Mouse (Mus musculus) heart, postnatal 36 days (tissue): ENCODE data around the gene Adamtsl4. TPM values are rescaled to one million over a fixed set of nuclear protein-coding genes. Genes with fewer than 3 reads are reported as not detected.

Experiments used
- DNase-seq, 2 experiments: peaks; one replicate each; pipeline ENCODE4 v3.0.0; 2021 to 2022
- intact Hi-C: fragments of 180-260 bp; cut with DNase I; formaldehyde crosslinking; loops from one replicate; pipeline ENCODE4 v1.15.1; 2025
- total RNA-seq, 2 experiments: library from RNA; stranded (reverse); gene quantifications; 2 replicates each; pipeline ENCODE4 v1.2.3; 2021

Adamtsl4 gene
- 10 to 100 TPM; 62.2 to 67.6 TPM for total RNA-seq

- intact Hi-C loops = no loop called here
- peak; percentile 87 to 88 for DNase-seq
These were observed at the start of gene Adamtsl4 for GRCm38 (mm10) chr3:95687524-95688421. Adamtsl4 (minus strand) TSS chr3:95687917.

- intact Hi-C loops = no loop called here
- no peak for DNase-seq
These were observed 47.5 kb upstream of the Adamtsl4 start for GRCm38 (mm10) chr3:95735071-95735670.

GRCm38 (mm10) chr3:95734092-95734702, 46.5 kb upstream of the Adamtsl4 start:
- intact Hi-C loops = no loop called here
- peak; percentile 44 to 45 for DNase-seq

- intact Hi-C loops = no loop called here
These were observed 45.2 kb upstream of the Adamtsl4 start for GRCm38 (mm10) chr3:95732744-95733521.

GRCm38 (mm10) chr3:95732297-95732696, 44.6 kb upstream of the Adamtsl4 start:
- no peak for DNase-seq
- intact Hi-C loops = no loop called here

More at GRCm38 (mm10) chr3:95732744-95733521, 45.2 kb upstream of the Adamtsl4 start:
- peak; percentile 47 to 62 for DNase-seq

- DNase-seq = no peak
- intact Hi-C loops = no loop called here
These were observed 44.1 kb upstream of the Adamtsl4 start for GRCm38 (mm10) chr3:95731802-95732201.

- intact Hi-C loops = no loop called here
- no peak for DNase-seq
These were observed 42.7 kb upstream of the Adamtsl4 start for GRCm38 (mm10) chr3:95730431-95730830.

GRCm38 (mm10) chr3:95728906-95729305, 41.2 kb upstream of the Adamtsl4 start:
- no peak for DNase-seq
- intact Hi-C loops = no loop called here

GRCm38 (mm10) chr3:95726696-95727358, 39.1 kb upstream of the Adamtsl4 start:
- intact Hi-C loops = no loop called here
- DNase-seq = no peak

GRCm38 (mm10) chr3:95725863-95726262, 38.1 kb upstream of the Adamtsl4 start:
- no peak for DNase-seq
- intact Hi-C loops = no loop called here

GRCm38 (mm10) chr3:95722386-95722785, 34.7 kb upstream of the Adamtsl4 start:
- no peak for DNase-seq
- intact Hi-C loops = no loop called here

- no peak for DNase-seq
- intact Hi-C loops = no loop called here
These were observed 30.4 kb upstream of the Adamtsl4 start for GRCm38 (mm10) chr3:95718153-95718552.

- intact Hi-C loops = no loop called here
- DNase-seq = no peak
These were observed 28.4 kb upstream of the Adamtsl4 start for GRCm38 (mm10) chr3:95716075-95716474.

GRCm38 (mm10) chr3:95709967-95710366, 22.2 kb upstream of the Adamtsl4 start:
- DNase-seq = no peak
- intact Hi-C loops = no loop called here

- intact Hi-C loops = no loop called here
- no peak for DNase-seq
These were observed 21.3 kb upstream of the Adamtsl4 start for GRCm38 (mm10) chr3:95709044-95709443.

GRCm38 (mm10) chr3:95707497-95707896, 19.8 kb upstream of the Adamtsl4 start:
- no peak for DNase-seq
- intact Hi-C loops = no loop called here

GRCm38 (mm10) chr3:95706273-95706672, 18.6 kb upstream of the Adamtsl4 start:
- DNase-seq = no peak
- intact Hi-C loops = no loop called here

- no peak for DNase-seq
- intact Hi-C loops = no loop called here
These were observed 16.9 kb upstream of the Adamtsl4 start for GRCm38 (mm10) chr3:95704612-95705011.

- no peak for DNase-seq
- intact Hi-C loops = loop anchor here (2.0 kb wide), 1 partner anchor 70 kb away; no protein-coding TSS in a partner anchor
These were observed 15.6 kb upstream of the Adamtsl4 start for GRCm38 (mm10) chr3:95703276-95703675.
